Mouse (Mus musculus) hindbrain, embryonic 14.5 days (tissue): ENCODE measurements around the gene Atad3a. TPM values are rescaled to one million over a fixed set of nuclear protein-coding genes. Genes with fewer than 3 reads are reported as not detected.

ENCODE experiments used
- ATAC-seq: fragments of 200-750 bp; cut with Nextera tagmentation; 2 replicates; pipeline ENCODE4 v1.8.0; 2017; ENCODE audit warnings: moderate number of reproducible peaks, mild to moderate bottlenecking, moderate TSS enrichment, moderate library complexity; ENCODE audit not compliant: low FRiP score
- DNase-seq: peaks from one replicate; pipeline ENCODE4 v3.0.0-alpha.2; 2015; ENCODE audit warnings: low spot score
- H3K27ac ChIP-seq: fragments of 300-500 bp; sonication (generic); 2 replicates; pipeline ENCODE4 v1.5.1; 2014; ENCODE audit warnings: mild to moderate bottlenecking, moderate library complexity
- H3K27me3 ChIP-seq: fragments of 300-500 bp; sonication (generic); 2 replicates; pipeline ENCODE4 v1.6.1; 2014; ENCODE audit warnings: mild to moderate bottlenecking, low read length, mixed read lengths; ENCODE audit not compliant: control insufficient read depth, insufficient read depth
- H3K36me3 ChIP-seq: fragments of 300-500 bp; sonication (generic); replicated peaks from 2 replicates; pipeline ENCODE4 v1.6.1; 2014; ENCODE audit not compliant: control insufficient read depth, insufficient read depth
- H3K4me1 ChIP-seq: fragments of 300-500 bp; sonication (generic); replicated peaks from 2 replicates; pipeline ENCODE4 v1.6.1; 2014; ENCODE audit warnings: antibody characterized with exemption, low read length, mixed read lengths; ENCODE audit not compliant: control insufficient read depth, insufficient read depth
- H3K4me2 ChIP-seq: fragments of 300-500 bp; sonication (generic); replicated peaks from 2 replicates; pipeline ENCODE4 v1.6.1; 2014; ENCODE audit warnings: mild to moderate bottlenecking, moderate library complexity
- H3K4me3 ChIP-seq: fragments of 300-500 bp; sonication (generic); replicated peaks from 2 replicates; pipeline ENCODE4 v1.5.1; 2014; ENCODE audit warnings: mild to moderate bottlenecking, low read length
- H3K9ac ChIP-seq: fragments of 300-500 bp; sonication (generic); 2 replicates; pipeline ENCODE4 v1.6.1; 2014
- H3K9me3 ChIP-seq: fragments of 300-500 bp; sonication (generic); 2 replicates; pipeline ENCODE4 v1.6.1; 2016; ENCODE audit warnings: low read length; ENCODE audit not compliant: control insufficient read depth
- WGBS: fragments of 180-500 bp; shearing (Covaris S2); extraction: QIAGEN DNeasy Blood & Tissue Kit; methylation state at CpG from one replicate; pipeline ENCODE4 v1.1.7; 2014; 5-methylcytosine and 5-hydroxymethylcytosine counted together
- polyA plus RNA-seq: library from polyadenylated mRNA; unstranded; fragments of >200 nt; fragmentation: Nextera tagmentation; extraction: Ambion mirVana; gene quantifications from 2 replicates; pipeline ENCODE4 v1.2.1, GENCODE M21; 2014

Atad3a gene
- polyA plus RNA-seq: 73.0 and 82.2 TPM in 2 replicates

GRCm38 (mm10) chr4:155760613-155761355, at the start of gene Atad3a:
Atad3a (minus strand) TSS chr4:155761093.
- Histone ChIP-seq H3K4me2 (peak within 1 kb of the TSS; percentile 96), H3K9ac (peak within 1 kb of the TSS; percentile 73), H3K36me3 (peaks cover 23% of the 10 kb centered on the region)

GRCm38 (mm10) chr4:155807841-155808240, 46.9 kb upstream of the Atad3a start:
- Histone ChIP-seq H3K36me3 (peaks cover 64% of the 10 kb centered on the region), H3K4me3 (no peak overlapping the region), H3K9ac (no peak overlapping the region), H3K4me1 (peaks cover 19% of the 10 kb centered on the region), H3K27ac (no peak overlapping the region), H3K9me3 (no peaks in the 10 kb centered on the region), H3K4me2 (no peak overlapping the region), H3K27me3 (no peaks in the 10 kb centered on the region)
- ATAC-seq (no peak), DNase-seq (no peak)
- WGBS: 87% methylated on average over 3 of the region's 3 CpGs

More at GRCm38 (mm10) chr4:155760613-155761355, at the start of gene Atad3a:
- Histone ChIP-seq H3K27me3 (no peaks in the 10 kb centered on the region), H3K9me3 (no peaks in the 10 kb centered on the region), H3K4me3 (peak within 1 kb of the TSS; percentile 70), H3K27ac (peak within 1 kb of the TSS; percentile 40; the same call in 1 of the 2 replicates), H3K4me1 (peaks cover 16% of the 10 kb centered on the region)
- WGBS: under 1% methylated on average over 68 of the region's 68 CpGs
- DNase-seq (peak; percentile 95), ATAC-seq (peak; percentile 96)

- peak overlapping the region; percentile 92 for H3K4me2 ChIP-seq
- no peaks in the 10 kb centered on the region for H3K9me3 ChIP-seq
- H3K4me3 ChIP-seq: peak overlapping the region; percentile 82
- no peaks in the 10 kb centered on the region for H3K27me3 ChIP-seq
- H3K9ac ChIP-seq: peak overlapping the region; percentile 77
- DNase-seq: peak; percentile 97
- WGBS: under 1% methylated on average over 57 of the region's 58 CpGs
- H3K27ac ChIP-seq: peak overlapping the region; percentile 67
- peaks cover 35% of the 10 kb centered on the region for H3K36me3 ChIP-seq
- H3K4me1 ChIP-seq: peaks cover 11% of the 10 kb centered on the region
- ATAC-seq: peak; percentile 98
Measured at GRCm38 (mm10) chr4:155803340-155804041, 42.6 kb upstream of the Atad3a start.

GRCm38 (mm10) chr4:155802741-155803339, 41.9 kb upstream of the Atad3a start, which contains the start of gene Mrpl20:
Mrpl20 (plus strand) TSS chr4:155802878.
- ATAC-seq: peak; percentile 70
- H3K4me3 ChIP-seq: peak within 1 kb of the TSS; percentile 82

GRCm38 (mm10) chr4:155802075-155802474, 41.2 kb upstream of the Atad3a start:
- DNase-seq: no peak
- Histone ChIP-seq H3K9me3 (no peaks in the 10 kb centered on the region), H3K27ac (no peak overlapping the region), H3K9ac (no peak overlapping the region), H3K4me1 (peaks cover 11% of the 10 kb centered on the region), H3K4me2 (no peak overlapping the region), H3K4me3 (no peak overlapping the region), H3K27me3 (no peaks in the 10 kb centered on the region), H3K36me3 (peaks cover 20% of the 10 kb centered on the region)
- 100% methylated on average over 1 of the region's 1 CpGs for WGBS
- no peak for ATAC-seq

More at GRCm38 (mm10) chr4:155802741-155803339, 41.9 kb upstream of the Atad3a start, which contains the start of gene Mrpl20:
- Histone ChIP-seq H3K9ac (peak within 1 kb of the TSS; percentile 77), H3K4me2 (peak within 1 kb of the TSS; percentile 92), H3K27me3 (no peaks in the 10 kb centered on the region), H3K4me1 (peaks cover 11% of the 10 kb centered on the region), H3K27ac (peak within 1 kb of the TSS; percentile 67), H3K9me3 (no peaks in the 10 kb centered on the region), H3K36me3 (peaks cover 28% of the 10 kb centered on the region)
- no peak for DNase-seq
- WGBS: 12% methylated on average over 12 of the region's 12 CpGs

GRCm38 (mm10) chr4:155793730-155794129, 32.8 kb upstream of the Atad3a start:
- Histone ChIP-seq H3K4me3 (no peak overlapping the region), H3K4me1 (no peaks in the 10 kb centered on the region), H3K27ac (no peak overlapping the region), H3K4me2 (no peak overlapping the region), H3K36me3 (no peaks in the 10 kb centered on the region), H3K9me3 (no peaks in the 10 kb centered on the region), H3K27me3 (no peaks in the 10 kb centered on the region), H3K9ac (no peak overlapping the region)
- DNase-seq (no peak), ATAC-seq (no peak)
- 87% methylated on average over 2 of the region's 2 CpGs for WGBS

- no peak overlapping the region for H3K4me3 ChIP-seq
- H3K9me3 ChIP-seq: no peaks in the 10 kb centered on the region
- H3K27ac ChIP-seq: no peak overlapping the region
- H3K4me1 ChIP-seq: no peaks in the 10 kb centered on the region
- DNase-seq (no peak), ATAC-seq (no peak)
- H3K4me2 ChIP-seq: no peak overlapping the region
- H3K9ac ChIP-seq: no peak overlapping the region
- WGBS: 74% methylated on average over 24 of the region's 24 CpGs
- H3K27me3 ChIP-seq: no peaks in the 10 kb centered on the region
- H3K36me3 ChIP-seq: no peaks in the 10 kb centered on the region
Measured at GRCm38 (mm10) chr4:155791240-155791933, 30.5 kb upstream of the Atad3a start.

GRCm38 (mm10) chr4:155790650-155791161, 29.8 kb upstream of the Atad3a start:
- ATAC-seq (no peak), DNase-seq (no peak)
- Histone ChIP-seq H3K4me2 (no peak overlapping the region), H3K4me1 (no peaks in the 10 kb centered on the region), H3K36me3 (no peaks in the 10 kb centered on the region), H3K27me3 (no peaks in the 10 kb centered on the region), H3K9me3 (no peaks in the 10 kb centered on the region), H3K27ac (no peak overlapping the region), H3K9ac (no peak overlapping the region), H3K4me3 (no peak overlapping the region)
- 83% methylated on average over 3 of the region's 3 CpGs for WGBS
